Mouse (Mus musculus): ENCODE results near the gene Macrod1. TPM values are rescaled to one million over a fixed set of nuclear protein-coding genes. Genes with fewer than 3 reads are reported as not detected.
A peak's percentile ranks its signal among the peaks of the same experiment; 100 is the strongest.
"Not testable (repeated sequence)": the region's sequence is repeated elsewhere in the genome, so short reads cannot be mapped to it uniquely, and the experiment has no call there.

The Macrod1 gene
- total RNA-seq (2021) = 100 to 1,000 TPM; 134 to 155 TPM
- long read RNA-seq, experiment 1, transcript Macrod1-201 (11 exons, 1,228 nt) = major isoform, 194 of 286 reads
- long read RNA-seq, experiment 1, partial matches to known transcripts = 13 of 286 reads
- long read RNA-seq, experiment 1, other reads (novel, unspliced or antisense) = 79 of 286 reads
- long read RNA-seq, experiment 2, transcript Macrod1-201 (11 exons, 1,228 nt) = major isoform, 114 of 154 reads
- long read RNA-seq, experiment 2, partial matches to known transcripts = 11 of 154 reads
- long read RNA-seq, experiment 2, other reads (novel, unspliced or antisense) = 29 of 154 reads

GRCm38 (mm10) chr19:7056248-7057087, at the start of gene Macrod1:
TSS of gene Macrod1 (plus strand) at chr19:7056810.
- DNase-seq = peak; percentile 87

GRCm38 (mm10) chr19:7006892-7007593, 49.6 kb upstream of the Macrod1 start:
- no peak for DNase-seq

- no peak for DNase-seq
These were observed 44.2 kb upstream of the Macrod1 start for GRCm38 (mm10) chr19:7012426-7012825.

GRCm38 (mm10) chr19:7013984-7014383, 42.6 kb upstream of the Macrod1 start:
- DNase-seq = no peak

- peak; percentile 10 for DNase-seq
These were observed 42.0 kb upstream of the Macrod1 start for GRCm38 (mm10) chr19:7014481-7015135.

GRCm38 (mm10) chr19:7017541-7018457, 38.8 kb upstream of the Macrod1 start:
- DNase-seq = peak; percentile 8

GRCm38 (mm10) chr19:7018546-7018945, 38.1 kb upstream of the Macrod1 start:
- peak; percentile 7 for DNase-seq

- peak; percentile 38 for DNase-seq
These were observed 37.4 kb upstream of the Macrod1 start, which contains the start of gene Fermt3 for GRCm38 (mm10) chr19:7019191-7019590. TSS of gene Fermt3 (minus strand) at chr19:7019469.

- DNase-seq = peak; percentile 77
These were observed 36.4 kb upstream of the Macrod1 start for GRCm38 (mm10) chr19:7020224-7020641.

- no peak for DNase-seq
These were observed 27.1 kb upstream of the Macrod1 start for GRCm38 (mm10) chr19:7029531-7029930.

GRCm38 (mm10) chr19:7034006-7034405, 22.6 kb upstream of the Macrod1 start:
- DNase-seq = no peak

- DNase-seq = peak; percentile 71
These were observed 17.4 kb upstream of the Macrod1 start for GRCm38 (mm10) chr19:7039088-7039720.

GRCm38 (mm10) chr19:7039841-7040636, 16.6 kb upstream of the Macrod1 start, which contains the start of gene Stip1:
TSS of gene Stip1 (minus strand) at chr19:7039967.
- DNase-seq = peak; percentile 98

GRCm38 (mm10) chr19:7040637-7041130, 15.9 kb upstream of the Macrod1 start:
- no peak for DNase-seq

- DNase-seq = no peak
These were observed 15.4 kb upstream of the Macrod1 start for GRCm38 (mm10) chr19:7041171-7041570.

GRCm38 (mm10) chr19:7044279-7044678, 12.3 kb upstream of the Macrod1 start:
- DNase-seq = no peak

GRCm38 (mm10) chr19:7044706-7045105, 11.9 kb upstream of the Macrod1 start:
- DNase-seq = no peak

- DNase-seq = not testable (repeated sequence)
These were observed 3.2 kb upstream of the Macrod1 start for GRCm38 (mm10) chr19:7053382-7053781.

- peak; percentile 42 for DNase-seq
These were observed 1.8 kb upstream of the Macrod1 start for GRCm38 (mm10) chr19:7054772-7055171.
